Mouse (Mus musculus) stomach, embryonic 15.5 days (tissue): ENCODE measurements around the gene Fut9. TPM values are rescaled to one million over a fixed set of nuclear protein-coding genes. Genes with fewer than 3 reads are reported as not detected.

Experiments used
- ATAC-seq: fragments of 200-750 bp; cut with Nextera tagmentation; 2 replicates; pipeline ENCODE4 v1.8.0; 2017; ENCODE audit warnings: low read depth, moderate number of reproducible peaks, moderate TSS enrichment; ENCODE audit not compliant: insufficient read depth, low FRiP score
- H3K27ac ChIP-seq: fragments of 300-500 bp; sonication (generic); 2 replicates; pipeline ENCODE4 v1.5.1; 2015; ENCODE audit warnings: mild to moderate bottlenecking, inconsistent platforms
- H3K27me3 ChIP-seq: fragments of 300-500 bp; sonication (generic); replicated peaks from 2 replicates; pipeline ENCODE4 v1.6.1; 2015; ENCODE audit warnings: inconsistent platforms
- H3K36me3 ChIP-seq: fragments of 300-500 bp; sonication (generic); 2 replicates; pipeline ENCODE4 v1.6.1; 2015; ENCODE audit warnings: inconsistent platforms
- H3K4me1 ChIP-seq: fragments of 300-500 bp; sonication (generic); 2 replicates; pipeline ENCODE4 v1.6.1; 2015; ENCODE audit warnings: inconsistent platforms
- H3K4me2 ChIP-seq: fragments of 300-500 bp; sonication (generic); 2 replicates; pipeline ENCODE4 v1.6.1; 2015; ENCODE audit warnings: mild to moderate bottlenecking, inconsistent platforms
- H3K4me3 ChIP-seq: fragments of 300-500 bp; sonication (generic); replicated peaks from 2 replicates; pipeline ENCODE4 v1.5.1; 2015; ENCODE audit warnings: inconsistent platforms
- H3K9ac ChIP-seq: fragments of 300-500 bp; sonication (generic); 2 replicates; pipeline ENCODE4 v1.6.1; 2015; ENCODE audit warnings: inconsistent platforms
- H3K9me3 ChIP-seq: fragments of 300-500 bp; sonication (generic); 2 replicates; pipeline ENCODE4 v1.6.1; 2016; ENCODE audit warnings: inconsistent platforms
- WGBS: fragments of 180-500 bp; shearing (Covaris S2); methylation state at CpG from one replicate; pipeline ENCODE4 v1.1.7; 2015; 5-methylcytosine and 5-hydroxymethylcytosine counted together
- polyA plus RNA-seq: library from polyadenylated mRNA; unstranded; fragments of >200 nt; fragmentation: Nextera tagmentation; extraction: Ambion mirVana; gene quantifications from 2 replicates; pipeline ENCODE4 v1.2.1, GENCODE M21; 2015

Fut9 gene
- 0.59 and 0.89 TPM in 2 replicates for polyA plus RNA-seq

DNA sequence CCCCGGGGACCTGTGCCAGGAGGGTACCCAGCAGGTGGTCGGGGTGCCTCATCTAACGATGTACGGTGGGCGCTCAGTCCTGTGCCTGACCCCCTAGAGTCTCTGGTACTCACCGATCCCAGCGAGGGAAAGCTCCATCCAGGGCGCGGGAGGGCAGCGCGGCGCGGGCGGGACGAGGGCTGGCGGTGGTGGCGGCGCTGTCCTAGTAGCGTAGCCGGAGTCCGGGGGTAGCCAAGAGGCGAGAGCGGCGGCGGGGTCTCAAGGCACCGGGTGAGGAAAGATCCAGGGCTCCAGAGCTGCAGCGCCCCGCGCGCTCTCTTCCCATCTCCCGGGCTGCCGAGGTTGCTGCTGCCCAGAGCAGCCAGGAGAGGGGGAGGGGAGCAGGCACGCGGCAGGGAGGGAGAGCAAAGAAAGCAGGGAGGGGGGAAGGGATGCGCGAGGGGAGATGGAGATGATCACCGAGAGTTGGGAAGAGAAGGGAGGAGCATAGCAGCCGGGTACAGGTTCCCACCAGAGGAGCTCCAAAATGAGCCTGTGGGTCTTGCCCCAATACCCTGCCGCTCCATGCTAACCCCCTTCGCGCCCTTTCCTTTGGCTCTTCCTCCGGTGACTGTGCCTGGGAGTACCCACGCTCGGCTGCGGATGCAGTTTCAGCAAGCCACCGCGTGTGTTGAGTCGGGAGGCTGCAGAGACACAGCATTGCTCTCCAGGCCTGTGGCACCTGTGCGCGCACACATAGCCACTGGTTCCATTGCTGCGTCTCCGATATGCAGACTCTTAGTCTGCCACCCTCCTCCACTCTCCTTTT, at the start of gene Fut9:
Gene Fut9, minus strand, starts transcription at position 769 of the 808 bp plus-strand sequence.
- Histone ChIP-seq H3K4me1 (peaks cover 11% of the 10 kb centered on the region; the same call in 1 of the 2 replicates), H3K36me3 (no peaks in the 10 kb centered on the region), H3K27ac (no peak within 1 kb of the TSS), H3K9me3 (no peaks in the 10 kb centered on the region), H3K4me2 (peak within 1 kb of the TSS; percentile 87), H3K9ac (no peak within 1 kb of the TSS), H3K27me3 (peaks cover 4% of the 10 kb centered on the region; the same call in 1 of the 2 replicates), H3K4me3 (peak within 1 kb of the TSS; percentile 44)
- 1% methylated on average over 51 of the region's 52 CpGs for WGBS
- ATAC-seq = peak; percentile 65

DNA sequence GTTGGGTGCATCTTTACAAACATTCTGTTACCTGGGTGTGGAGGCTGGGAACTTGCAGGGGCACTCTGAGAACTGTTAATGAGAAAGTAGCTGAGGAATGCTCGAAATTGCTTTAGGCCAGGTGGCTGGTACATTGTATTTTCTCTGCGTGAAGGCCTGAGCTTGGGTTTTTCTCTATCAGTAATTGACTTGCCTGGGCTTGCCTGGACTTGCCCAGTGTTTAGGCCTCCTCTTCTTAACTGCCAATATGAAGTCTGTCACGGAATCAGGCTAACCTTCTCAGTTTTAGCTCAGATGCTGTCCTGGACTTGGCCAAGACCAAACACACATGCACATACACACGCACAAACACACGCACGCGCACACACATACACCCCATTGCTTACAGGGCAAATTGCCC, 15.7 kb upstream of the Fut9 start:
- no peak overlapping the region for H3K9ac ChIP-seq
- no peak for ATAC-seq
- H3K9me3 ChIP-seq = no peaks in the 10 kb centered on the region
- no peak overlapping the region for H3K4me3 ChIP-seq
- no peaks in the 10 kb centered on the region for H3K27me3 ChIP-seq
- H3K36me3 ChIP-seq = no peaks in the 10 kb centered on the region
- no peaks in the 10 kb centered on the region for H3K4me1 ChIP-seq
- no peak overlapping the region for H3K4me2 ChIP-seq
- H3K27ac ChIP-seq = no peak overlapping the region
- WGBS = 86% methylated on average over 7 of the region's 7 CpGs

- Histone ChIP-seq H3K4me3 (no peak overlapping the region), H3K4me1 (no peaks in the 10 kb centered on the region), H3K36me3 (no peaks in the 10 kb centered on the region), H3K9me3 (no peaks in the 10 kb centered on the region), H3K9ac (no peak overlapping the region), H3K27ac (no peak overlapping the region), H3K27me3 (no peaks in the 10 kb centered on the region), H3K4me2 (no peak overlapping the region)
- ATAC-seq = no peak
- WGBS = 78% methylated on average over 1 of the region's 1 CpGs
Observed at GRCm38 (mm10) chr4:25813340-25813739, 13.3 kb upstream of the Fut9 start.

GRCm38 (mm10) chr4:25810058-25810457, 10.0 kb upstream of the Fut9 start:
- Histone ChIP-seq H3K27ac (no peak overlapping the region), H3K9ac (no peak overlapping the region), H3K9me3 (no peaks in the 10 kb centered on the region), H3K4me2 (no peak overlapping the region), H3K27me3 (no peaks in the 10 kb centered on the region), H3K4me1 (no peaks in the 10 kb centered on the region), H3K36me3 (no peaks in the 10 kb centered on the region), H3K4me3 (no peak overlapping the region)
- 62% methylated on average over 1 of the region's 1 CpGs for WGBS
- ATAC-seq = no peak

GRCm38 (mm10) chr4:25801751-25802150, 1.7 kb upstream of the Fut9 start:
- WGBS = 77% methylated on average over 2 of the region's 2 CpGs
- Histone ChIP-seq H3K4me2 (no peak overlapping the region), H3K9me3 (no peaks in the 10 kb centered on the region), H3K27me3 (peaks cover 4% of the 10 kb centered on the region; the same call in 1 of the 2 replicates), H3K27ac (no peak overlapping the region), H3K4me3 (no peak overlapping the region), H3K36me3 (no peaks in the 10 kb centered on the region), H3K4me1 (peaks cover 11% of the 10 kb centered on the region; the same call in 1 of the 2 replicates), H3K9ac (no peak overlapping the region)
- ATAC-seq = no peak

- no peaks in the 10 kb centered on the region for H3K9me3 ChIP-seq
- peak overlapping the region; percentile 87 for H3K4me2 ChIP-seq
- no peak for ATAC-seq
- H3K27me3 ChIP-seq = peaks cover 4% of the 10 kb centered on the region; the same call in 1 of the 2 replicates
- no peak overlapping the region for H3K9ac ChIP-seq
- no peaks in the 10 kb centered on the region for H3K36me3 ChIP-seq
- peak overlapping the region; percentile 44 for H3K4me3 ChIP-seq
- whole genome bisulfite sequencing = 2% methylated on average over 5 of the region's 5 CpGs
- H3K4me1 ChIP-seq = peaks cover 11% of the 10 kb centered on the region; the same call in 1 of the 2 replicates
- H3K27ac ChIP-seq = no peak overlapping the region
Observed at GRCm38 (mm10) chr4:25800284-25800616, 206 bp upstream of the Fut9 start.

GRCm38 (mm10) chr4:25799051-25799475, 981 bp downstream of the Fut9 start:
- ATAC-seq = no peak
- Histone ChIP-seq H3K4me1 (peaks cover 11% of the 10 kb centered on the region; the same call in 1 of the 2 replicates), H3K9me3 (no peaks in the 10 kb centered on the region), H3K27ac (no peak overlapping the region), H3K27me3 (peaks cover 4% of the 10 kb centered on the region; the same call in 1 of the 2 replicates), H3K4me3 (peak overlapping the region; percentile 44), H3K9ac (no peak overlapping the region), H3K36me3 (no peaks in the 10 kb centered on the region), H3K4me2 (peak overlapping the region; percentile 87)
- WGBS = under 1% methylated on average over 7 of the region's 7 CpGs

DNA sequence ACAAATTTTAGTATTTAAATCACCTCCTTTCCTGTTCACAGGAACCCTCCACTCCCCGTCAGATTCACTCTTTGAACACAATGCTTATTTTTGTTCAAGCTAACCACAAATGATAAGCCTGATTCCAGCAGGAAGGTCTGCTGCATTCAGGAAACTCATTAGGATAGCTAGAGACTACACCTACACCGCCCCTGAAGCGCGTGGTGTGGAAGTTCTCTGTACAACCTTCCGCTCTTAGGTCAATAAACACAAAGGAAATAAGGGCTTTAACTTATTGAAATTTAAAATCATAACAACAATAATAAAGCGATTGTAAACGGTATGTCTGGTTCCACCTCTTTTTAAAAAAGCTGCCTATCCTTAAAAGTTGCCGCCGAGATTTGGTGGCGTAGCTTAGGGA, 1.6 kb downstream of the Fut9 start:
- Histone ChIP-seq H3K27ac (no peak overlapping the region), H3K9me3 (no peaks in the 10 kb centered on the region), H3K9ac (no peak overlapping the region), H3K36me3 (no peaks in the 10 kb centered on the region), H3K4me3 (no peak overlapping the region), H3K4me2 (peak overlapping the region; percentile 87), H3K4me1 (peaks cover 11% of the 10 kb centered on the region; the same call in 1 of the 2 replicates), H3K27me3 (peaks cover 4% of the 10 kb centered on the region; the same call in 1 of the 2 replicates)
- no peak for ATAC-seq
- 22% methylated on average over 10 of the region's 10 CpGs for WGBS

GRCm38 (mm10) chr4:25796149-25796548, 3.9 kb downstream of the Fut9 start:
- peaks cover 11% of the 10 kb centered on the region; the same call in 1 of the 2 replicates for H3K4me1 ChIP-seq
- H3K9me3 ChIP-seq = no peaks in the 10 kb centered on the region
- peaks cover 4% of the 10 kb centered on the region; the same call in 1 of the 2 replicates for H3K27me3 ChIP-seq
- 42% methylated on average over 3 of the region's 3 CpGs for WGBS
- no peak overlapping the region for H3K4me2 ChIP-seq
- H3K36me3 ChIP-seq = no peaks in the 10 kb centered on the region
- H3K27ac ChIP-seq = no peak overlapping the region
- H3K4me3 ChIP-seq = no peak overlapping the region
- no peak overlapping the region for H3K9ac ChIP-seq
- ATAC-seq = no peak

DNA sequence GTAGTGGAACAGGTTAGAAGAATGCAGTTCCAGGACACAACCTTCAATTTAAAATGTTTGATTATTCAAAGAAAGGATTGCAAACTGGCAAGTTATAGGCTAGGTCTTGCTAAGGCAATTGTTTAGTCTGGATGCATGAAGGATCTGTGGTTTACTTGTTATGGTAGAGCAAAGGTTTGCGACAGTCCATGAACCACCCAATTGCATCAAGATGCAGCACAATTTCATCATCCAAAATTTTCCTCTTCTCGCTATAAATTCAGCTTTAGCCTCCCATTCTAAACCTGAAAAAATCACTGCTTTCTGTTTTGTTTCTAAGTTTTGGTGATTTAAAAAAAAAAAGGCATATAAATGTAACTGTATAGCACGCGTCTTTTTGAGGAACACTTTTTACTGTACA, 14.8 kb downstream of the Fut9 start:
- no peaks in the 10 kb centered on the region for H3K9me3 ChIP-seq
- H3K4me3 ChIP-seq = no peak overlapping the region
- H3K4me1 ChIP-seq = no peaks in the 10 kb centered on the region
- H3K27ac ChIP-seq = no peak overlapping the region
- no peak for ATAC-seq
- H3K27me3 ChIP-seq = no peaks in the 10 kb centered on the region
- WGBS = 89% methylated on average over 4 of the region's 4 CpGs
- no peaks in the 10 kb centered on the region for H3K36me3 ChIP-seq
- H3K9ac ChIP-seq = no peak overlapping the region
- H3K4me2 ChIP-seq = no peak overlapping the region

- Histone ChIP-seq H3K9ac (no peak overlapping the region), H3K4me1 (no peaks in the 10 kb centered on the region), H3K36me3 (no peaks in the 10 kb centered on the region), H3K4me3 (no peak overlapping the region), H3K4me2 (no peak overlapping the region), H3K9me3 (no peaks in the 10 kb centered on the region), H3K27me3 (no peaks in the 10 kb centered on the region), H3K27ac (no peak overlapping the region)
- 61% methylated on average over 3 of the region's 3 CpGs for WGBS
- ATAC-seq = no peak
Observed at GRCm38 (mm10) chr4:25768657-25769056, 31.4 kb downstream of the Fut9 start.

DNA sequence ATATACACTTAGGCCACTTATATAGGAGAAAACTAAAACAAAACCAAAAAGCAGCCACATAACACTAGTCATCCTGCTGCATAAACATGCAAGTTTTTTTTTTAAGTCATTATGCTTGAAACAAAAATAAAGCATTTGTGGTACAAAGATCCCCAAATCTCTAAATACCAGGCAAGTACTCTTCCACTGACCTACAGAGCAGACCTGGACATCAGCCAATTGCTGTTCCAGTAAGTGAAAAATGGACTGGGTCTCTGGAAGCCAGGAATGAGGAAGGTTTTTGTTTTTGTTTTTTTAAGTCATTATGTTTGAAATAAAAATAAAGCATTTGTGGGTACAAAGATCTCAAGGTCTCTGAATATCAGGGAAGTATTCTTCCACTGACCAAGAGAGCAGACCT, 37.0 kb downstream of the Fut9 start:
- no peaks in the 10 kb centered on the region for H3K4me1 ChIP-seq
- no peaks in the 10 kb centered on the region for H3K9me3 ChIP-seq
- no peaks in the 10 kb centered on the region for H3K36me3 ChIP-seq
- H3K4me3 ChIP-seq = no peak overlapping the region
- no peak overlapping the region for H3K9ac ChIP-seq
- no peak overlapping the region for H3K4me2 ChIP-seq
- no peaks in the 10 kb centered on the region for H3K27me3 ChIP-seq
- no peak overlapping the region for H3K27ac ChIP-seq
- no peak for ATAC-seq
